Mouse (Mus musculus) heart, adult 2 months (tissue): ENCODE measurements around the gene H2-Q7.
"Not testable (repeated sequence)": the region's sequence is repeated elsewhere in the genome, so short reads cannot be mapped to it uniquely, and the experiment has no call there.

ENCODE experiments used
- CTCF ChIP-seq: fragments of 200-600 bp; IDR thresholded peaks from 2 replicates; pipeline ENCODE4 v1.8.1; 2022; ENCODE audit warnings: antibody characterized with exemption, mild to moderate bottlenecking, moderate library complexity
- POLR2A ChIP-seq: fragments of 200-500 bp; IDR thresholded peaks from 2 replicates; pipeline ENCODE4 v1.6.1; 2011; ENCODE audit warnings: mild to moderate bottlenecking, low read depth, low read length, control low read depth; ENCODE audit not compliant: insufficient read depth

GRCm38 (mm10) chr17:35468936-35469335 is 30.0 kb downstream of the H2-Q7 start:
- not testable (repeated sequence) for TF ChIP-seq CTCF, POLR2A
